Mouse (Mus musculus) gastrocnemius, adult 18-20 months (tissue): Measurements from ENCODE around the gene Nphp1. TPM values are rescaled to one million over a fixed set of nuclear protein-coding genes. Genes with fewer than 3 reads are reported as not detected.

ENCODE experiments used
- DNase-seq: peaks from one replicate; pipeline ENCODE4 v3.0.0; 2021; ENCODE audit warnings: low spot score
- total RNA-seq, 2 experiments: library from RNA; stranded (reverse); gene quantifications; 2 replicates each; pipeline ENCODE4 v1.2.3; 2021

The Nphp1 gene
- total RNA-seq, 2 experiments from 2014 or later: 21.9 to 23.8 TPM

- DNase-seq: no peak
Observed at GRCm38 (mm10) chr2:127705267-127705666, 83.4 kb downstream of the Nphp1 start.

Other genes starting within 250 kb of the Nphp1 start
- gene Prom2, start 247.4 kb downstream of the Nphp1 start, total RNA-seq: not detected
- 1 to 10 TPM; 2.0 to 3.0 TPM for gene Zfp661, start 201.8 kb downstream of the Nphp1 start, total RNA-seq
- gene Mrps5, start 201.7 kb downstream of the Nphp1 start, total RNA-seq: 10 to 100 TPM; 69.3 to 82.2 TPM
- gene Mal, start 132.2 kb downstream of the Nphp1 start, total RNA-seq: 1 to 10 TPM; 1.6 to 1.9 TPM
- gene Mall, start 59.0 kb downstream of the Nphp1 start, total RNA-seq: 1 to 10 TPM; 2.2 to 4.9 TPM
- 100 to 1,000 TPM; 121 to 130 TPM for gene Mtln, start 3.6 kb upstream of the Nphp1 start, total RNA-seq
- gene Bub1, start 43.0 kb upstream of the Nphp1 start, total RNA-seq: not detected
- gene Acoxl, start 50.0 kb upstream of the Nphp1 start, total RNA-seq: under 1 TPM in 1 of 2 experiments, not detected in 1; 0.39 TPM